Mouse (Mus musculus) splenic B cell, adult 2 months (primary cell): Measurements from ENCODE around the gene Ccdc80.

Experiments used
- DNase-seq: peaks from one replicate; pipeline ENCODE4 v3.0.0-alpha.2; 2011; ENCODE audit warnings: low read depth, low spot score
- H3K27me3 ChIP-seq: 2 replicates; pipeline ENCODE4 v1.6.1; 2012; ENCODE audit warnings: mild to moderate bottlenecking, low read length, moderate library complexity, mixed read lengths; ENCODE audit not compliant: control insufficient read depth, poor library complexity, insufficient read depth, severe bottlenecking
- H3K36me3 ChIP-seq: 2 replicates; pipeline ENCODE4 v1.6.1; 2012; ENCODE audit warnings: mild to moderate bottlenecking, low read length, moderate library complexity, mixed read lengths; ENCODE audit not compliant: control insufficient read depth, poor library complexity, insufficient read depth, severe bottlenecking

Gene Ccdc80

GRCm38 (mm10) chr16:45093137-45093731 lies at the start of gene Ccdc80:
Gene Ccdc80 (plus strand): TSS chr16:45093402.
- no peaks in the 10 kb centered on the region for H3K36me3 ChIP-seq
- H3K27me3 ChIP-seq, result no peaks in the 10 kb centered on the region
- DNase-seq, result no peak

- no peaks in the 10 kb centered on the region for H3K36me3 ChIP-seq
- H3K27me3 ChIP-seq, result no peaks in the 10 kb centered on the region
- DNase-seq, result no peak
Observed at GRCm38 (mm10) chr16:45044844-45045243, 48.4 kb upstream of the Ccdc80 start.

DNA sequence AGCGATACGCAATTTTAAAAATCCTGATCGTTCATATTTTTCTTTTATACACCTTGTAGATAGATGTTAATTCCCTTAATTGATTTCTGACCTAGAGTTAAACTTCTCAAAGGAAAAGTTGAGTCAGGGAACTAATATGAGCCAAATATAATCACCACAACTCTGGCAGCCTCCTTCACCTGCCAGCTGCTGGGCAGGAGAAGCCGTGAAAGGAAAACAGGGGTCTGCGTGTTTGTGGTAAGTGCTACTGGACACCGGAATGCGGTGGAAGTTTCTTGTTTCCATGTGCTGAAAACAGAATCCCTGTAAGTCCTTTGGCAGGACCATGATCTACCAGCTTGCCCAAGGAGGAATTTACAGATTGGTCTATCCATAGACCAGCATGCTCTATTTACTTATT lies 36.0 kb upstream of the Ccdc80 start:
- no peaks in the 10 kb centered on the region for H3K36me3 ChIP-seq
- no peaks in the 10 kb centered on the region; the same call in 1 of the 2 replicates for H3K27me3 ChIP-seq
- no peak for DNase-seq

DNA sequence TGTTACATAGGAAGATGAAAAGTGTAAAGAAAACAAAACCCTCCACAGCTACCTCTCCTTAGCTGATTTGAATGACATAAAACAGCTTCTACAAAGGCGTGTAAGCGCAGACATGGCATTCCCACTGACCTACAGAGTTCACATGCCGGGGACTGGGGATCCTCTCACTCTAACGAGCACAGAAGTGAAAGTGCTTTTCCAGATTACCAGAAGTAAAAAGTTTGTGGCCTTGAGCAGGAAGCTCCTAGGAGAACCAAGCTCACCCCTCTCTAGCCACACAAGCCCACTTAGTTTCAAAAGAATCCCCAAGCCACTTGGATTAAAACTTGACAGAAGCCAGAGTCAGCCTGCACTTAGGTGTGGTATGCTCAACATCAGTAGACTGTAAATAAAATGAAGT lies 35.3 kb upstream of the Ccdc80 start:
- H3K27me3 ChIP-seq, result no peaks in the 10 kb centered on the region; the same call in 1 of the 2 replicates
- no peaks in the 10 kb centered on the region for H3K36me3 ChIP-seq
- DNase-seq, result no peak

DNA sequence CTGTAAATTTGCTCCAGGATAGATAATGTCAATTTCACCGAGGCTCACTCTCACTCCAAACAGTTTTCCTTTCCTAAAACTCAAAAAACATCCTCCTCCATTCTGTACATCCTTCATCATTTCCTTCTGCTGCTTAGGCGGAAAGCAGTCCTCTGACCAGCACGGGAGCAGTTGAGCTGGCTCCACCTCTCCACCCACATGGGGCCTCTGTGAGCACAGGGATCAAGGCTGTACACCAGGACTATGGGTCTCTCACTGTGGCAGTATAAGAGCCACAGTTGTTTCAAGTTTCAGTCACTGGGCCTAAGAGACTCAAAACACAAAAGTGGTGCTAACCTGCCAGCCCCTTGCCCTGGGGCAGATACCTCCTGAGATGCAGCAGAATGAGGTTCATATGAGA lies 32.1 kb upstream of the Ccdc80 start:
- no peak for DNase-seq
- no peaks in the 10 kb centered on the region for H3K36me3 ChIP-seq

DNA sequence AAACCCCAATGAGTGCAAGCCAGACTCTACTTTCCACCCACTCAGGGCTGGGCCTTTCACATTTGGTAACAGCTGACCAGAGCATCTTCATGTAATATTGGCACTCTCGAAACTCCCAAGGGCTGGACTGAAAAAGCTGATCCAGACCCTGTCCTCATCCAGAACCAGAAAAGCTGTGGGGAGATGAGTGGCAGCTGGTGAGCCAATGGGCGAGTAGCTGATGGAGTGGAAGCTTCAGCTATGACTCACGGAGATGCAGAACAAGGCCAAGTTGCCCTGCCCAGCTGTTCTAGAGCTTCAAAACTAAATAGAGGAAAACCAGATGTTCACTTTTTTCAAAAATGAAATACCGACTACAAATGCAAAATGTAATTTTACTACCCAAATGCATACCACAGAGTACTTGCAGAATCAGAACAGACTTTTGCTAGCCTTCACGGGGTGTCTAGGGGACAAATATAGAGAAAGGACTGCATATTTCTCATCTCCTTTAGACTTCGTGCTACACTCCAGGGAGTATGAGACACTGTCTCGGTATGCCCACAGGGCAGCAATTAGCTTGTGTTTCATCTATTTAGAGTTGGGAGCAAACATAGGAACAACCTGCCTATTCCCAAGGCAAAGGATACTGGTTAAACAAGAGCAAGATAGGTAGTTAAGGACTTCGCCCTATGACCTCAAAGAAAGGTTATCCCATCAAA lies 22.7 kb upstream of the Ccdc80 start:
- DNase-seq, result no peak
- no peaks in the 10 kb centered on the region for H3K36me3 ChIP-seq
- H3K27me3 ChIP-seq, result no peaks in the 10 kb centered on the region

More for the DNA sequence above, 32.1 kb upstream of the Ccdc80 start:
- H3K27me3 ChIP-seq, result no peaks in the 10 kb centered on the region; the same call in 1 of the 2 replicates

DNA sequence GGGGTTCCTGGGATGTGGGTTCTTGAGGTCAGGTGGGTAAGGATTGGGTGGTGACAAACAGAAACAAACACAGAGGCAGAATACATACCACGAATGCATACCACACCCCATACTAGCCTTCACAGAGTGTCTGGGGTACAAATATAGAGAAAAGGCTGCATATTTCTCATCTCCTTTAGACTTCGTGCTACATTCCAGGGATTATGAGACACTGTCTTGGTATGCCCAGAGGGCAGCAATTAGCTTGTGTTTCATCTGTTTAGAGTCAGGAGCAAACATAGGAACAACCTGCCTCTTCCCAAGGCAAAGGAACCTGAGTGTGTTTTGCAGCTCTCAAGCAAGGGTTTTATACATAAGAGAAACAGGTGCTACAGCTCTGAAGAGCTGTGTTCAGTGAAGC lies 21.8 kb upstream of the Ccdc80 start:
- Histone ChIP-seq H3K27me3 (no peaks in the 10 kb centered on the region), H3K36me3 (no peaks in the 10 kb centered on the region)
- DNase-seq, result no peak

- DNase-seq, result no peak
- Histone ChIP-seq H3K36me3 (no peaks in the 10 kb centered on the region), H3K27me3 (no peaks in the 10 kb centered on the region)
Observed at GRCm38 (mm10) chr16:45077517-45078080, 15.6 kb upstream of the Ccdc80 start.

GRCm38 (mm10) chr16:45079322-45079721 lies 13.9 kb upstream of the Ccdc80 start:
- Histone ChIP-seq H3K27me3 (no peaks in the 10 kb centered on the region), H3K36me3 (no peaks in the 10 kb centered on the region)
- DNase-seq, result no peak

- no peaks in the 10 kb centered on the region for H3K27me3 ChIP-seq
- DNase-seq, result no peak
- no peaks in the 10 kb centered on the region for H3K36me3 ChIP-seq
Observed at GRCm38 (mm10) chr16:45088842-45089241, 4.4 kb upstream of the Ccdc80 start.

- H3K36me3 ChIP-seq, result no peaks in the 10 kb centered on the region
- peak; percentile 81 for DNase-seq
- no peaks in the 10 kb centered on the region for H3K27me3 ChIP-seq
Observed at GRCm38 (mm10) chr16:45090005-45090404, 3.2 kb upstream of the Ccdc80 start.

DNA sequence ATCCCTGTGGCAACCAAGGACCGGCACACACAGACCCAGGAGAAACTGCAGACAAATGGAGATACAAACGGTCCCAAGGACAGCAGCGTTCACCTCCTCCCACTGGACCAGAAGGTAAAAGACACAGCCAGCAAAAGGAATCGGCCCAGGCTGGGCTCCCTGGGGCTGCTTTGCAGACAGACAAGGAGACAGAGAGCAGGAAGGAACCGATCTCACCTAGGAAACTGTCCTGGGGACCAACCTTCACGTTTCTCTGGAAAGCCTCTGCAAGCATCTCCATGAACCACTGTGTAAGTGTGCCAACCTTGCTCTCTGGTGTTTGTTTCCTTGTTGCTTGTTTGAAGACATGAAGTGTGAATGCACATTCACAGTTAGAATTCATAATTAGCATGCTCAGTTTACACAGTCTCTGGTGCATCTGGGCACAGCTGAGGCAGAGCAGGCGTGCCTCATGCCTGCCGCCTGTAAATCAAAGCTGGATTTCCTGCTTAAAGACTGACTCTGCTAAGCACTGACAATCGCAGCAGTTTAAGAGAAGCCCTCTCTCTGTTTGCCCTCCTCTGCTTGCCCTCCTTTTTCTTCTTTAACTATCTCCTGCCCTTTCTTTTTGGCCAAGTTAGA lies 1.0 kb downstream of the Ccdc80 start:
- no peaks in the 10 kb centered on the region for H3K36me3 ChIP-seq
- DNase-seq, result no peak
- H3K27me3 ChIP-seq, result no peaks in the 10 kb centered on the region

DNA sequence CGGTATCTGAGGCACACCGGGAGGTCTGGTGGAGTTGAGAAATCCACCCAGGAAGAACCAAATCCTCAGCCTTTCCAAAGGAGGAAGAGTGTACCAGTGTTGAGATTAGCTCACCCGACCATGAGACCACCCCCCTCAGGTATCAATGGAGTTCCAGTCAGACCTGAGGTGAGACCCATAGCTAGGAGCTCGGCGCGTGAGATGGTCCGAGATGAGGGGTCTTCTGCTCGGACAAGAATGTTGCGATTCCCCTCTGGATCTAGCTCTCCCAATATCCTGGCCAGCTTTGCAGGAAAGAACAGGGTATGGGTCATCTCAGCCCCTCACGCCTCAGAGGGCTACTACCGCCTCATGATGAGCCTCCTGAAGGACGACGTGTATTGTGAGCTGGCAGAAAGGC lies 1.8 kb downstream of the Ccdc80 start:
- Histone ChIP-seq H3K27me3 (no peaks in the 10 kb centered on the region), H3K36me3 (no peaks in the 10 kb centered on the region)
- no peak for DNase-seq

GRCm38 (mm10) chr16:45095561-45096482 lies 2.6 kb downstream of the Ccdc80 start:
- Histone ChIP-seq H3K36me3 (no peaks in the 10 kb centered on the region), H3K27me3 (no peaks in the 10 kb centered on the region)
- DNase-seq, result no peak
